Mouse (Mus musculus) thymus, adult 2 months (tissue): ENCODE results near the gene Ppil3.

ENCODE experiments used
- CTCF ChIP-seq: fragments of 200-500 bp; IDR thresholded peaks from 2 replicates; pipeline ENCODE4 v1.5.1; 2012; ENCODE audit warnings: mild to moderate bottlenecking, control low read depth, low read length, moderate library complexity, borderline replicate concordance; ENCODE audit not compliant: control insufficient read depth, poor library complexity, insufficient read depth; ENCODE audit errors: extremely low read depth
- POLR2A ChIP-seq: fragments of 200-500 bp; IDR thresholded peaks from 2 replicates; pipeline ENCODE4 v1.6.1; 2012; ENCODE audit warnings: mild to moderate bottlenecking, low read length, control low read depth, moderate library complexity; ENCODE audit not compliant: control insufficient read depth, poor library complexity, insufficient read depth; ENCODE audit errors: extremely low read depth

GRCm38 (mm10) chr1:58423371-58424248 lies 21.7 kb downstream of the Ppil3 start, which contains the start of gene Clk1:
- TF ChIP-seq CTCF (0 out of 2 replicates have a peak, but pooled peaks have one; percentile 39), POLR2A (peak; percentile 95)
